Mouse (Mus musculus): ENCODE results near the gene Tmod1. TPM values are rescaled to one million over a fixed set of nuclear protein-coding genes. Genes with fewer than 3 reads are reported as not detected.

The Tmod1 gene
- total RNA-seq, 2 experiments from 2014 or later = 45.8 to 48.9 TPM

DNA sequence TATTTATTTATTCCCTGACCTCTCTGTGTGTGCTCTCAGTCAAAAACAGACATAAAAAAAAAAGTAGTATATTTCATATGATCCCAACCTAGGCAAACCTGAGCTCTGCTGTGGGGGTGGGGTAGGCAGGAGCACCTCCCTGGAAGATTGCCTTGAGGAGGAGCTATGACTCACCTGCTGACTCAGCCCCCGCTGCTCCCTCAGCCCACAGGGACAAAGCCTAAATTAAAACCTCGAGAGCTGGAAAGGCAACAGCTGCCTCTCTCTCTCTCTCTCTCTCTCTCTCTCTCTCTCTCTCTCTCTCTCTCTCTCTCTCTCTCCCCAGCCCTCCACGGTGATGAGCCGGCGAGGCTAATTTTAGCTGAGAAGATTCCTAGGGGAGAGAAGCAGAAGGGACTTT is 49.1 kb downstream of the Tmod1 start:
- DNase-seq (ENCODE audit: low spot score in 2 of 2) = peak; percentile 87 to 89

DNA sequence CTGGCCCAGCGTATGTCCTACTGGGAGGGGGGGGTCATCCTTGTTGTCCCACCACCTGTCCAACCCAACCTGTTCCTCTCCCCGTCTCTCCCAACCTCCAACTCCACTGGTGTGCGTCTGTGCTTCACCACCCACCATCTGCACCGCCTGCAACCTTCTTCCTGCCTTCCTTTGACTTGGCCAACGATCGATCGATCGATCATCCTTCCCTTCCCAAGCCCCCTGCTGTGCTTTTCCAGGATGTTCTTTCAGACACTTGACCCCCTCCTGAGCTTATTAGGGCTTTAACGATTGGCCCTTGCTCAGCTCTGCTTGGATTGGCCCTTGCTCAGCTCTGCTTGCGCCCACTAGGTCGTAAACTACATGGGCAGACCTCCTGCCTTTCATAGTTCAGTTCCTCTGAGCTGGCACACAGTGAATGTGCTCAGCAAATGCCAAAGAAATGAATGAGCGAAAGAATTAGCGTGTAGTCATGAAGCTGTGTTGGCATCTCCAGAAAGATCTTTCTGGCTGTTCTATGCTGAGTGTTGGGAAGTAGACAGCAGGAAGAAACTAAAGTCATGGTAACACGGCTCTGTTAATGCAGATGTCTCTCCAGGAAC is 50.9 kb downstream of the Tmod1 start:
- DNase-seq (ENCODE audit: low spot score in 2 of 2) = no peak

DNA sequence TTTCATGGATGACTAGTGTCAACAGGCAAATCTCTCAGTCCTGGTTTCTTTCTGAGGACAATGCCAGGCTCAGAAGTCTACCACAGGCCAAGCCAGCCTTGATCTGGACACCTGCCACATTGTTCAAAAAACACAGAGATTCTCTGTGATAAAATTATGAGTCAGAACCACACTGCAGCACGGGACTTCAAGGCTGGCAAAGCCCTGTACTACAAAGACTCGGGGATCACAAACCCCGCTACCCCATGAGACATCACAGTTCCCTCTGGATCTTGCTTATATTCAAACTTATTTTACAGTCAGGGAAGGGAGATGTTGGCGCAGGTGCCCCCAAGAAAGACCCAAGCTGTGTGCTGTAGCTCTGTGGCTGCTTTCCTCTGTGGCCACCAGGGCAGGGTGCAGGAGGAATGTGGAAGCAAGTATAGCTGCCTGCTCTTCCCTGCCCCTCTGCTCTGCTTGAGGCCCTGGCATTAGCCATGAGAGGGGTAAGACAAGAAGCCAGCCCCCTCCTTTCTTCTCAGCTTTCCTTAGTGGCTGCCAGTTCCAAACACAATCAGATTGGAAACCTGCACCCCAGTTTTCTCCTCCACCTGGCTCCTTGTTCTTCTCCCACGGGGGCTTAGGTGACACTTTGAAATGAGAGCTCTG is 53.8 kb downstream of the Tmod1 start:
- DNase-seq (ENCODE audit: low spot score in 2 of 2) = peak; percentile 43 to 54

DNA sequence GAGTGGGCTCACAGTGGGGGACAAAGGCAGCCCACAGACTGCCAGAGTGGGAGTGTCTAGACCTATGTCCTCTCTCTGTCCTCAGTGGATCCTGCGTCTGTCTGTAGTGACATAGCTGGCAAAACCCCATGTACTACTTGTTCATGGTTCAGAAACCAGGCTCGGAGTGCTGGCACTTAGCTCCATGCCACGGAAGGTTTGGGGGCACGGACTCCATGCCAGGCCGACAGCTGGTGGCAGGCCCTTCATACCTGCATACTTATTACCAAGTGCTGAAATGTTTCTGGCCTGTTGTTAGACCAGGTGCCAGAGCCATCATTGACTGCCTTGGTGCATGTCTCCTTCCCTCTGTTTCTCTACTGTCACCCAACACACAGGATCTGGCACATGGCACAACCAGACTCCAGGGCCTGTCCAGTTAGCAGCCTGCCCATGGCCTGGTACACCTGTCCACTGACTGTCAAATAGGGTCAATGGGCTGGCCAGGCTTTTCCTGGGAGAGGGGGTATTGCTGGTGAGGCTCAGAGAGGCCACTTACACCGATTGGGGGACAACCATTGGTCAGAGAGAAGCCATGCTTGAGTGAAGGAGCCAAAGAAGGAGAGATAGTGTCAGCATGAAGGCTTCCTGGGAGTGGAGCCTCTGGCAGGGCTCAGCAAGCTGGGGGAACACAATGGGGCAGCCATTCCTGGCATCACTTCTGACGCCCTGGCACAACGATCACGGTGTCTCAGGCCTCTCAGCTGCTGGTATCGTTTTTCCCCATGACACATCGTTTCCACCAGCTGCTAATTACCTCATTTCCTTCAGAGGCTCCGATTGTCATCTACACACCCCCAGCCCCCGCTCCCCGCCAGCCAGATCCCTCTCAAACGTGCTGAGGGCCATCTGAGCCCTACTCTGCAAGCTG is 56.4 kb downstream of the Tmod1 start:
- DNase-seq (ENCODE audit: low spot score in 2 of 2) = peak in 1 of 2 experiments; percentile 34

DNA sequence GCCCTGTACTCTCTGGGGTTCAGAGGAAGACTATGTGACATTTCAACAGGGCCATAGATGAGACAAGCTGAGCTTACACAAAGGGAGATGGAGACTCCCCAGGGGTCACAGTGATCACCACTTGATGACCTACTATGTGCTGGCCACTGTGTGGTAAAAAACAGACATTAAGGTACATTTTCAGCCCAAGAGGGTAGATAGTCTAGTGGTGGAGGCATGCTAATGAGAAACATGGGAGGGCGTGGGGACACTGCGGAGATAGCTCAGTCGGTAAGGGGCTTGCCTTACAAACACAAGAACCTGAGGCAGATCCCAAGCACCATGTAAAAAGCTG is 57.1 kb downstream of the Tmod1 start:
- no peak for DNase-seq (ENCODE audit: low spot score in 2 of 2)

DNA sequence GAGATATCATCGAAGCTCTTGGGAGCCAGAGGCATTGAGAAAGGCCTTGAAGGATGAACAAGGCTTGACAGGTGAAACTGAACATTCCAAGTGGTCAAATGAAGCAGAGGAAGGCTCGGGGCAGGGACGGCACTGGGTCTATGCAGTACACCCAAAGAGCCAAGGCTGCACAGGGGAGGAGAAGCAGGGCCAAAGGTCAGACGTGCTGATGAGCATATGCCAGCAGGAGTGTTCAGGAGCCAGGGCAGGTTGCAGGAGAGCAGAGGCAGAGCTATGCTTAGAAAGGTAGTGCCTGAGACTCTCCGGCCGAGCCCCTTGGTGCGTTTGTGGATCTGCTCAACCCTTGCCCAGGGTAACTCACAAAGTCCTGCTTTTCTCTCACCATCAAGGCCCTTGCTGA is 57.8 kb downstream of the Tmod1 start:
- no peak for DNase-seq (ENCODE audit: low spot score in 2 of 2)

DNA sequence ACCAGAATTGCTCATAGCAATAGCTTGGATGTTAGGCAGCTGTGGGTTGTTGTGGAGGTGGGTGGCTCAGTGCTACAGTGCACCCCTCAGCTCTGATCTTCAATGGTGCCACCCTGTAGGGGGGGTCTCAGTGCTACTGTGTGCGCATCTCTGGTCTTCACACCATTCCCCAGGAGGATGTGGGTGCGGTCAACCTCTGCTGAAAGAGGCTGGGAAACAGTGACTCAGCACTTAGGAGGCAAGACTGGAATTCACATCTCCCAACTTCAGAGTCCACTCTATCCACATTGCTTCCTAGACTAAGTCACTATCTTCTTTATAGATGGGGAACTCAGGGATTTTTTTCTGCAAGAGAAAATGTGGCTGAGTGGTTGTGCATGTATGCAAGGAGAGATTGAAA is 58.9 kb downstream of the Tmod1 start:
- DNase-seq (ENCODE audit: low spot score in 2 of 2) = no peak

DNA sequence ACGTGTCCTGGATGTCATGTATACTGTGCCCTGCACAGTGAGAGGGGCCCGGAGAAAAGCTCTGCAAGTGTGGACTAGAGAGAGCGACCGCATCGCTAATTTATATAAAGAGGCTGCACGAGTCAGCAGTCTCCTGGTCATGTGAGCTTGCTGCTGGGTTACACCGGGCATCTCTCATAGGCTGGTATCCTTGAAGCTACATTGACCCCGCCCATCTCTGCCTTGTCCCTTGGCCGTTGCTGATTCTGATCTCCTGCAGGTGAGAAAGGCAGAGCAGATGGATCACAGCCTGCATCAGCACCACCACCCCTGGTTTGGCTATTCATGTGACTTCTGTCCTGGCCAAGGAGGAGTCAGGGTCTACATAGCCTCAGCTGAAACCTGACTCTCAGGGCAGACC is 60.4 kb downstream of the Tmod1 start:
- no peak for DNase-seq (ENCODE audit: low spot score in 2 of 2)

DNA sequence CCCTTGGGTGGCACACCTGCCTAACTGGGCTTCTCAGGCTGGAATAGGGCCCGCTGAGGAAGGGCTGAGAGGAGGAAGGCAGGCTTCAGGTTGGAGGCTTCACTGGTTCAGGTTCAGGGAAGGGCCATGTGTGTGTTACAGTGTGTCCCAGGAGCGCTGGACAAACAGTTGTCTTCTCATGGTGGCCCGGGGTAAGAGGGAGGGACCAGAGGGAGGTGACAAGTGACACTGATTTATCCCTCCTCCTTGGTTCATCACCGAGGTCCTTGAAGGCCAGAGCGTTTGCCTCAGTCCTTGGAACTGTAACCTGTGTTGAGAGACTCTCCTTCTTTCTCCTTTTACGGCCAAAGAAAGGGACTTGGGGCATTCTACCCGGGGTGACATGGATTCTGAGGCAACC is 61.8 kb downstream of the Tmod1 start:
- no peak for DNase-seq (ENCODE audit: low spot score in 2 of 2)

DNA sequence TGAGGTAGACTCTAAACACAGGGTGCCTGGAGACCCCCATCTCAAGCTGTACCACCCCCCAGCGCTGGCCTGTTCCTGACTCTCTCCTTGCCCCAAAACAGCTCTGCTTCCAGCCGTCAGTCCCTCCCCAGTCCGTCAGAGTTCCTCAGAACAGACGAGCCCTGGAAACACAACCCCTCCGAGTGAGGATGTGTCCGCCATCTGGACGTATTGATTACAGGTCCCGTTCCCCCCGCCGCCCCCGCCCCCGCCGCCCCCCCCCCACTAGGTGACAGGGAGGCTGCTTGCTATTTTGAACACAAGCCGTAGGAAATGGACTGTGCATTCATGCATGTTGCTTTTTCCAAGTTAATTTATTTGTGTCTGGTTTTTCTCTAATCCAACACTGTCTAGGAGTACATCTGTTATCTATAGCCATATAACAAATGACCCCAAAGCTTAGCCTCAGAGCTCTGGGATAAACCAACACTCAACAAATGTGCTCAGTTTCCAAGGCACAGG is 62.5 kb downstream of the Tmod1 start:
- DNase-seq (ENCODE audit: low spot score in 2 of 2) = no peak

DNA sequence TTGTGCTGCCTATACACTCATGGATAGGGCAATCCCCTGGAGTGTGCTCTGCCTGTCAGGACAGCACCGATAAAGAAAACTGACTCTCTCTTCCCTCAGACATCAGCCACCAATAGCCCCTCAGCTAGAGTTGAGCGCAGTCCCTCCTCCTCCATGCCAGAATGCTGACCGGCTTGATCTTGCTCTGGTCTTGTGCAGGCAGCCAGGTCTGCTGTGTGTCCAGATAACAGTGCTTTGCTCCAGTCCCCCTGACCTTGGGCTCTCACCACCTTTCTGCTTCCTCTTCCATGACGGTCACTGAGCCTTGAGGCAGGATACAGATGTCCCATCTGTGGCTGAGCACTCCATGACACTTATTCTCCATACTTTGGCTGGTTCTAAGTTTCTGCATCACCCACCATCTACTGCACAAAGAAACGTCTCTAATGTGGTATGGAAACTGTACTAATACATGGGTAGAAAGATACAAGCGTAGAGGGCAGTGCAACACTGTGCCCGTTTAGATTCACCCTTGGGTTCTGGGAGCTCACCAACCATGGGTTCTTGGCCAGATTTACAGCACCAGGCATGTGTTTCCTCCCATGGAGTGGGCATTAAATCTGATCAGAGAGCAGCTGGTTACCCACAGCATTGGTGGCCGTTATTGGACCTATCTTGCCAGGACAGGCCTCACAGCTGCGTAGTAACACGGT is 63.5 kb downstream of the Tmod1 start:
- DNase-seq (ENCODE audit: low spot score in 2 of 2) = no peak

DNA sequence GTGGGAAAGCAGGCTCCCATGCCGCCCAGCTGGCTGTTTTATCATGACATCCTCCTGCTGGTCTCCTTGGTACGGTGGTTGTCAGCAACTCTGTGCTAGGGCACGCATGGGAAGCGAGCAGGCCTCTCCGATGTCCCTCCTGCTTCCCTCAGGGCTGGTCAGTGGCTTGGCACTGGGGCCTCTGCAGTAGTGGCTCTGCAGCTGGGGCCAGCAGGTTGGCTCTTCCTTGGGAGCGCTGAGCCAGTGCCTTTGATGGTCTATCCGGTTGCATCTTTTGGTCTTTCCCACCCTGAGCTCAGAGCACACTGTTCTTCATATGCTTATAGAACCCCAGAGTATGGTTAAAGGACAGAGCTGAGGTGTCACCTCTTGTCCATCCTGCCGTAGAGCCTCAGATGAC is 71.3 kb downstream of the Tmod1 start:
- no peak for DNase-seq (ENCODE audit: low spot score in 2 of 2)

DNA sequence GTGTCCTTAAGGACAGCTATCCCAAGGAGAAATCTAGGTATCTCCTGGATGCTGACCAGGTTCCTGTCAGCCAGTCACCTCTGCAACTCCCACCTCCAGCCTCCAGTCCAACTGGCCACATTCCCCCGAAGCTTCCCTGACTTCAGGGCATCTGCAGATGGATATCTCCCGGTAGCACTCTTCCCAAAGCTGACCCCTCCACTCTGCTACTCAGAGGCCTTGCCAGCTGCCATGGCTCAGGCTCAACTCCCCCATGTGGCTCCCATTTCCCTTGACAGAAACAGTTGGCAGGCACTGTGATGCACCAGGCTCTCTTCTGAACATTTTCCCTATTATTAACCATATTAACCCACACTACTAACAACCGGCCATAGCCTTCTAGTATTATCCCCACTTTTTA is 72.6 kb downstream of the Tmod1 start:
- no peak for DNase-seq (ENCODE audit: low spot score in 2 of 2)

DNA sequence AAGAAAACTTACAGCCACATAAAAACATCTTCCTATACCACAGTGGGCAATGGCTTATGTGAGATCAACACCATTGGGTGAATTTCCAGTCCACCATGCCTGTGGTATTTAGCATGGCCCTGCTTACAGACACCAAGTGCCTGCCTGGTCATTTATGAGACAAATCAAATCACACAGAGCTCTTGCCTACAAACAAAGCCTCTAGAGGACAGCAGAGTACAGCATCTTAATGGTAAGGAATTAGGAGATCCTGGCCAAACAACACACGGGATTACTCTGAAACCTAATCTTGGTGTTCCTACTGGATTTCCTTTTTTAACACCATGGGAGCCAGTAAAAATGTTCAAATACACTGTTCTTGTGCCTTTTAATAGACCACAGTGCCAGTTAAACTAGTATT is 76.6 kb downstream of the Tmod1 start:
- DNase-seq (ENCODE audit: low spot score in 2 of 2) = no peak

DNA sequence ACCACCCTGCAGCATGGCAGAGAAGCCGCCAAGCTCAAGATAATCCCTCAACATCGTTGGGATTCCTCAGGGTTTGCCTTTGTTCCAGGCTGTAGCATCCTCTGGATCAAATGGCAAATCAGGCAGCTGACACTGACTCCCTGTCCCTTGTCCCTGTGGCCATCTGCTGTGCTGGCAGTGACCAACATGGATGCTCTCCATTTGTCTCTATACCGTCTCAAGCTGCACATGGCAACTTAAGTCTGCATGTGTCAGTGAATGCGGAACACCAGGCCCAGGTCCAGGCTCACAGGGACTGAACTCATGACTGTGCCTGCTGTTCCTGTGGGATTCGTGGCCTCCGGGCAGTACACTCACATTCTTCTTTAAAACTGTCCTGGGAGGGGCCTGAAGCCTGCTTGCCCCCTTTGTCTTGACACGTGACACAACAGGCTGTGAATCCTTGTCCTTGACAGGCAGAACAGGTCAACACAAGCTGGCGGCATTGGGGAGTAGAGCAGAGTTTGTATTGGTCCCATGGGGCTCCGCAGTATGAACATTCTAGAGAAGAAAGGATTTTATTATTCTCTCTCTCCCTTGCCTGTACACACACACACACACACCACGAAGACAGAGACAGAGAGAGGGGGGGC is 77.9 kb downstream of the Tmod1 start:
- no peak for DNase-seq (ENCODE audit: low spot score in 2 of 2)

DNA sequence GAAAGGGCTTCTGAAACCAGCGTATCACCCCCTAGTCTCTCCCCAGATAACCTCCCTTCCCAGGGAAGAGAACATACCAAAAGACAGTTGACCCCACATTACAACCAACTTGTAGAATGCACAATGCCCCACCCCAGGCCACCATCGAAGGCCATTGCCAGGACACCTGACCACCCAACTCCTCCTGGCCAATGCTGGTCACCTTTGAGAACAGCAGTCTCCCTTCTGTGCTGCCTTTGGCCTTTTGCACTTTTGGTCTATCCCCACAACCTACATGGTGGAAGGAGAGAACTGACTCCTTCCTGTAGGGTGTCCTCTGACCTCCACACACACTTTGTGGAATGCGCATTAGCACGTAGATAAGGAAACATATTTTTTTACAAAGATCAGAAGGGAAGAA is 78.8 kb downstream of the Tmod1 start:
- no peak for DNase-seq (ENCODE audit: low spot score in 2 of 2)

DNA sequence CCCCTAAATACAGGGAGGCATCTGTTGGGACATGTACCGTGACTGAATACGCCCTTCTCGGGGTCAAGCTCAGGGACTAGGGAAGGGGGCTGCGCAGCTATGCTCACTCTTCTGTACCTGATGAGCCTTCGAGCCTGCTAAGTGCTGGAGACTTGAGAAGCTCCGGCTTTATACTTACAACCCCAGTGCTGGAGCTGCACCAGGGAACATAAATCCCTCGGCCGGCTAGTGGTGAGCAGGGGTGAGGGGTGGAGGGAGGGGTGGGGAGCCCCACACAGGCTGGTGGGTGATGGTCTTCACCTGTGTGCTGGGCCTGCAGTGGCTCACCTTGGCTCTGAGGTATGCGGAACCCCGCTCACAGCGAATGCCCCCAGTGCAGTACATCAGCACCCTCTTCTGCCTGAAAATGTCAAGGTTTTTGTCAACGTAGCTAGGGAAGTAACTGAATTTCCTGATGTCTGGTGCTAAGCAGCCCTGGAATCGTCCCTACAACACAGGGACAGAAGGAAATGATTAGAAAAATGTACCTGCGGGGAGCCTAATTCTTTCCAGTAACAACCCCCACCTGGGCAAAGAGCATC is 80.9 kb downstream of the Tmod1 start:
- DNase-seq (ENCODE audit: low spot score in 2 of 2) = no peak

DNA sequence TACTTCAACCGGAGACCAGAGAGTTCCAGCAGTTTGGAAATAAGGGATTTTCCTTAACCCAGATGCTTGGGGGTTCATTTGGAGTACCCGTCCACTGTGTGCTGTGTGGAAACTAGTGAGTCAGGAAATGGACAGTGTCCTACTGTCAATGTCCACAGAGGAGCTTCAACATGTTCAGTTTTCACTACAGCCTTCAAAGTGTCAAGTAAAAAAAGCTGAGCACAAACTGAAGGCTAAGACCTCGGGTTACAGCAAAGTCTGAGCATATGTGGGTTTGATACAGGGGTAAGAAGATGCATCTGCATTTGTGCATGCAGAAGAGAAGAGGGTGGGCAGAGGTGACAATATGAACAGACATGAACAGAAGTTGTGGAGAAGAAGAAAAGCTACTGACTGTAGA is 82.0 kb downstream of the Tmod1 start:
- DNase-seq (ENCODE audit: low spot score in 2 of 2) = no peak

DNA sequence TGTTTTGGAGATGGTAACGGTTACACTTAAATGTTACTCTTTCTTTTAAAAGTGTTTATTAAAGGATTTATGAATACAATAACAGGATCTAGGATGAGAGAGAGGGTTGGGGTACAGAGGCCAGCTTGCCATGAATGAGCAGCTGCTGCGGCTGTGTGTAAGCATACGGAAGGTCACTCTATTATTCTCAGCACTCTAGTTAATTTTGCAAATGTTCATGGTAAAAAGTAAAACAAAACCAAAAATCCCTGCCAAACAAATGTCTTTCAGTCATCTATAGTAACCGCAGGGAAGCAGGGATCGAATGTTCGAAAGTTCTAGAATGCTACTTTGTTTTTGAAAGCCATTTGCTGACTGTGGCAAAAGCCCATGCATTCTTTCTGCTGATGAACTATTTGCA is 84.6 kb downstream of the Tmod1 start:
- DNase-seq (ENCODE audit: low spot score in 2 of 2) = no peak

DNA sequence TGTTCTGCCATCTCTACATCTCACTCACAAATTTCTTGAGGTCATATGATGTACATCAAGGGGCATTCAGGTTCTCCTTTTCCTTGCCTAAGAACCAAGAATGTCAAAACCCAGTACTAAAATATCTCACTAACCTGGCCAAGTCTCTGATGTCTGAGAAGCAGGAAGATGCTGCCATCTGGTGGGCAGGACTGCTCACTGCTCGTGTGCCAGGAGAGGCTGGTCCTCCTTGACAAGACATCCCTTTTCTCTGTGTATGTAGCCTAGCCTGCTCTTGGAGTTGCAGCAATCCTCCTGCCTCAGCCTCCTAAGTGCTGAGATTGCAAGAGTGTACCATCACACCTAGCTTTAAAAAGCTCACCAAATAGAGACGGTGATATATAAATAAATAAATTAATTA is 87.8 kb downstream of the Tmod1 start:
- peak; percentile 80 to 84 for DNase-seq (ENCODE audit: low spot score in 2 of 2)
